Mouse (Mus musculus) cerebellum, adult 8-10 months (tissue): Measurements from ENCODE around the gene Slc25a22.

Source experiments
- DNase-seq: peaks from one replicate; pipeline ENCODE4 v3.0.0; 2022

The Slc25a22 gene

DNA sequence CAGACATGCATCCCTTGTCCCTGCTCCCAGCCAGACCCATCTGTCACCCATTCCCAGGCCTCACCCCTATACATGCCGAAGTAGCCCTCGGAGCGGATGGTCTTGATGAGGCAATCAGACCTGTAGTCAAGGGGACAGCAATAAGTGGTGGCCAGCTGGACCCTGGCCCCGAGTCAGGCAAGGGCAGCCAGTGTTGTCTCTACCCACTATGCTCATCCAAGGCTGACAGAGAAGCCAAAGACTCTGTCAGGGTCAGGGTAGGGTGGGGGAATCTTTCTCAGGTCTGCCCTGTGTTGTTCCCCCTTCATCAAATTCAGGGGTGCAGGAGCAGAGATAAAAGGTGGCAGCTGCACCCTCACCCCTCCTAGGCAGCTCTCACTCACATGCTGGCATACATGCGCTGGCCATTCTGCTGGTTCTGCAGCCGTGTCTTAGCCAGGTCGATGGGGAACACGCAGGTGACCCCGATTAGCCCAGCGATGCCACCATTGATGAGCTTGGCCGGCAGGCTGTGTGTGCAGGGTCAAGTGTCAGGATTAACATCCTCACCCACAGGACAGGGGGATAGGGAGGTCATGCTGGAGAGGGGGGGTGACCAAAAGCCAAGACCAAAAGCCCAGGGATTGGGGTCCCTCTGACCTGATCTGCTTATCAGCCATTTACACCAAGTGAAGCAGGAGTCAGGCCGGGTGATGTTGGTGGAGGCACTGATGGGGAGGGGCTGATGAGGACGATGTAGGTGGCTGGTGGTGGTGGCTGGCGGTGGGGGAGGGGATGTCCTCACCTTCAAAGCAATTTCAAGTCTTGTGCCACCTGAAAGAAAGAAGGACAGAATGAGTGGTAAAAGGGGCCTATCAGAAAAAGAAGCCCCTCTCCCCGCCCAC lies 3.9 kb downstream of the Slc25a22 start:
- DNase-seq: peak; percentile 64

DNA sequence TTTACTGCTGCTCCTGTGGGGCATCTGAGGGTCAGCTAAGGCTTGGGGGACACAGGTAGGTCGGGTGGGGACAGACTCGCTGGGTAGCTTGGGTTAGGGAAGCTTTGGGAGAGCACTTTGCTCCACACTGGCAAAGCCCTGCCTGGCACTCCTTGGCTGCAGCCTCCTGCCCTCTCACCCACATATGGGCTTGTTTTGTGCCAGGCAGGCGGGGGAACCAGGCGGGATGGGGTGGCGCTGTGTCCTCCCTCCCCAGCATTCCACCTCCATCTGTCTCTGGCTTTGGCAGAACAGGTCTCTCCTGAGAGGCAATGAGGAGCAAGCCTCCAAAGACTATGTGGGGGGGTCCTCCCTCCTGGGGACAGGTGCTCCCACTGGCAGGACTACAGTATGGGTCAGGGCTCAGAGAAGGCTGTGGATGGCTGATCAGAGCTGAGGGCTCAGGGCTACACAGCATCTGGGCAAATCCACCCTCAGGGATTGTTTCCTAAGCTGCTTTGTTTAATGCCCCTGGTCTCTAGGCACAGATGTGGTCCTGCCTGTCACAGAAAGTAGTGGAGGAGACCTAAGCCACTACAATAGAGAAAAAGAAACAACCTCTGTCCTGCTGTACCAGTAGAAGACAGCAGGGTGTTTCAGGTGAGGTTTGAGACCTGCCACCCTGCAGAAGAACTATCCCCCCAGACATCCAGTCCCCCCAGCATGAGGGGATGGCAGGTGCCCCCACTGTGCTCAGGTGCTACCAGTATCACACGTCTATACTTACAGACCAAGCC lies 4.8 kb downstream of the Slc25a22 start:
- peak; percentile 93 for DNase-seq

DNA sequence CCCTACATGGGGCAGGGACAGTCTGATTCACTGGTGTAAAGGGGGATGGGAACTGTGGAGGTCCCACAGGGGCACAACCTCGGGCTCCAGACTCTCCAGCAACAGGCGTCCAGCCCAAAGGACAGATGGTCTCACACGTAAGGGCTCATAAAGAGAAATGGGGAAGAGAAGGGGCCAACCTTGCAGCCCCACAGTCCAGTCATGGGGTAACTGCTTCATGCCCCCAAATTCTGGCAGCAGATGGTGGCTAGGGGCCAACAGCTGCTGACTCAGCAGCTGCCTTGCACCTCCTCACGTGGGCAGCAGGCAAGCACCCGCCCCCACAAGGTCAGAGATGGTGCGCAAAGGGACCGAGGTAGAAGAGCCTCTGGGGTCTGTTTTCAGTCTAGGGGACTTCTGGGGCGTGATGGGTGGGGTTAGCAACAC lies 5.5 kb downstream of the Slc25a22 start:
- peak; percentile 67 for DNase-seq

- peak; percentile 50 for DNase-seq
Measured at GRCm38 (mm10) chr7:141431434-141432185, 6.1 kb downstream of the Slc25a22 start.

- DNase-seq: peak; percentile 53
Measured at GRCm38 (mm10) chr7:141430585-141431240, 7.0 kb downstream of the Slc25a22 start.

GRCm38 (mm10) chr7:141429840-141430584 lies 7.7 kb downstream of the Slc25a22 start:
- DNase-seq: peak; percentile 55

DNA sequence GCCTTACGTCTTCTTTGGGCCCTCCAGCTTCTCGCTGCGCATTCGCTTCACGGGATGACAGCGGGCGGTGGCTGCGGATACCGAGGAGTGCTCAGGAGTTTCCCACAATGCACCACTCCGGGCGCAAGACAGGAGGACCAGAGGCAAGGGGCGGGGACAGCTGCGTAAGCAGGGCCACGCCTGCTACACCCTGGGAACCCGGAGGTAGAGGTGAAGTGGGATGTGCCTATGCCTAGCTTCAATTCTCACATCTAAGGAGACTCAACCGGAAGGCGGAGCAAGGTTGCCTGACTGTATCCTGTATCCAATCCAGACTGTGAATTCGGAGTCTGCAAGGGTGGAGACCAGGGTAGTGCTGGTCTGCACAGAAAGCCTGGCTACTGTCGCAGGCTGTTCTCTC lies 8.4 kb downstream of the Slc25a22 start, which contains the start of gene Cend1:
Gene Cend1 (minus strand): TSS at position 182 of the 400 bp plus-strand sequence.
- DNase-seq: peak; percentile 89

DNA sequence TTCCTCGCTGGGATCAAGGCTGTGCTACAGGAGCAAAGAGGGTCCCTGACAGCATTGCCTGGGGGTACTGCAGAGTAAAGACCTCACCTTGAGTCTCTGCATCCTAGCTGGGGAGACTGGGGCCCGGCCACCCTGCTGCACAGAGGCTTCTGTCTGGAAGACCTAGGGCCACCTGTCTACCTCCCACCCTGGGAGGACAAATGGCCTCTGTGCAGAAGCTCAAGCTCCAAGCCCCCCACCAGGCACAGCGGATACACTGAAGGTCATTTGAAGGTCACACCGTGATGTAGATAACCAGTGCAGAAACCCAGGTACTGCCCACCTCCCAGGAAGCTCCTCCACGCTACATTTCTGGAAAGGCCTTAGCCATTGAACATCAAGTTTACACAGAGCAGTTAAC lies 9.0 kb downstream of the Slc25a22 start:
- no peak for DNase-seq

- no peak for DNase-seq
Measured at GRCm38 (mm10) chr7:141426948-141427730, 10.6 kb downstream of the Slc25a22 start.

DNA sequence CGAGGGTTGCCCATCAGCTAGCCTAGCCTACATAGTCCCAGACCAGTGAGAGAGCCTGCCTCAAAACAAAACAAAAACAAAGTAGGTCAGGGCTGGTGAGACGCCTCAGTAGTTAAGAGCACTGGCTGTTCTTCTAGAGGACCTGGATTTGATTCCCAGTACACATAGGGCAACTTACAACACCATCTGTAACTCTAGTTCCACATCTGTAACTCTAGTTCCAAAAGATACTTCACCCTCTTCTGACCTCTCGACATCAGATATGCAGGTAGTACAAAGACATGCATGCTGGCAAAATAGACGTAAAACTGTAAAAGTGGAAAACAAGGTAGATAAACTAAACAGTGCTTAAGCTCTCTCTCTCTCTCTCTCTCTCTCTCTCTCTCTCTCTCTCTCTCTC lies 13.9 kb downstream of the Slc25a22 start:
- DNase-seq: no peak

- no peak for DNase-seq
Measured at GRCm38 (mm10) chr7:141420030-141420702, 17.5 kb downstream of the Slc25a22 start.

DNA sequence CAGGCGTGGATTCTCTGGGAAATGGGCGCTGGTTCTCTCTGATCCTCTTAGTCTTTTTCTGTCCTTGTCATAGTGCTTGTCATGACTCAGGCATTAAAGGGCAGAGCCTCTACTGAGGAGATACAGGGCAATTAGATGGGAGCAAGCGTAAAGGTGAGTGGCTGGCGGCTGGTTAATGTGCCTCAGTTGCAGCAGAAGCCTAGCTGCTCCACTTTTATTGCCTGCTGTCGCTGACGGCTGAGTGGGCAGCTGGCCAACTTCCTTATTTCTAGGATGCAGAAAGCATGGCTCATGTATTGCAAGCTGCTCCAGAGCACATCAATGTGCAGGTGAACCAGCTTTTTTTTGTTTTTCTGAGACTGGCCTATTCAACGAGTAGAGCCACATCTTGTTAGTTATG lies 18.7 kb downstream of the Slc25a22 start:
- DNase-seq: peak; percentile 42

GRCm38 (mm10) chr7:141417731-141418681 lies 19.7 kb downstream of the Slc25a22 start:
- DNase-seq: no peak

DNA sequence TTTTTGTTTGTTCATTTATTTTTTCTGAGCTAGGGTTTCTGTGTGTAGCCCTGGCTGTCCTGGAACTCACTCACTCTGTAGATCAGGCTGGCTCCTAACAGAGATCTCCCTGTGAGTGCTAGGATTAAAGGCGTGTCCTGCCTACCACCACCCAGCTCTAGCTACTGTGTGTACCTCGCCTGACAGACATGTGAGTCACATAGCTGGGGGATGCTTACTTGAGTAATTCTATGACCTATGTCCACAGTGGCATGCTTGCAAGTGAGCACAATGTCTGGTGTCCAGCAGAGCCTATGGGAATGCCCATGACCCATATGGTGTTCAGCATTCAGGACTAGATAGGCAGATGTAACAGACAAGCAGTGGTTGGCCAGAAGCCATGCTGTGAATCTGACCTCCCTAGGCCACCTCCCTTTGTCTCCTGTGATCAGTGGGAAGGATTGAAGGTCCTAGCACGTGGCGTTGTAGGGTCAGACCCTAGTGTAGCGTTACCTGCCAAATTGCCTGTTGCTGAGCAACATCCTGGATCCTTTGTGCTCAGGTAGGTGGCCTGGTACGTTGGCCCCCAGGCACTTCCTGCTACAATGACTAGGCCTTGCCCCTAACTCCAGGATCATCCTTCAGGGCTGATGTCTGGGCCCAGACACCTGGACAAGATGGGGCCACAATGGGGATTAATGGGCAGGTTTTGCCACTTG lies 21.4 kb downstream of the Slc25a22 start:
- no peak for DNase-seq

DNA sequence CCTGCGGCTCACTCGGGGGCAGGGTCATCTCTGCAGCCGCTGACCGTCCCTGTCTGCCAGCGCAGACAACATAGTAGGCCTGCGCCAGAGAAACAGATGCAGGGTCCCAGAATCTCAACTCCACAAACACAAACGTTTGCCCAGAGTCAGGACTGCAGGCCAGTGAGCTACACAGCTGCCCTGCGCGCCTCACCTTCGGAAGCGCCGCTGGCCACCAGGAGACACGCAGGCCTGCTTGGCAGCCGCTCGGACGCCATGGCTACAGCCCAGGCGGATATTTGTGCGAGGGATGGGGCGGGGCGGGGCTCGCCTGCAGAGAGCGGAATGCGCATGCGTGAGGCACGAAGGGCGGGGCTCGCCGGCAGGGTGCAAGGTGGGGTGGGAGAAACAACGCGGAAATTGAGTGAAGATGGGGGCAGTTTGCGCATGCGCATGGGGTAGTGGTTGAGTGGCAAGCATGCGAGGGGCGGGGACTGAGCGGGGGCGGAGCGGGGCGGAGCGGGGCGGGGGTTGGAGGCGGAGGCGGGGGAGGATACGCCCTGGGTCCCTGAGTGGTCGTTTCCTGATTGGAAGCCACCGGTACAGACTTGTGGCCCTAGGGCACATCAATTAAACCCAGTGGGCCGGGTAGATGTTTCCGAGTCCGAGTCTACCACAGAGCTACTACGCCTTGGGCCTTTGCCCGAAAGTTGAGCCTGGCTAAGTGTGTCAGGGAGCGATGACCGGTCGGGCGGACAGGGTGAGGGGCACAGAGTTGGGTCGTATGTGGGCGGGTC lies 23.7 kb downstream of the Slc25a22 start, which contains the start of gene Gatd1:
Gene Gatd1 (minus strand): TSS at position 328 of the 776 bp plus-strand sequence.
- peak; percentile 99 for DNase-seq

- peak; percentile 44 for DNase-seq
Measured at GRCm38 (mm10) chr7:141413331-141413730, 24.4 kb downstream of the Slc25a22 start.

DNA sequence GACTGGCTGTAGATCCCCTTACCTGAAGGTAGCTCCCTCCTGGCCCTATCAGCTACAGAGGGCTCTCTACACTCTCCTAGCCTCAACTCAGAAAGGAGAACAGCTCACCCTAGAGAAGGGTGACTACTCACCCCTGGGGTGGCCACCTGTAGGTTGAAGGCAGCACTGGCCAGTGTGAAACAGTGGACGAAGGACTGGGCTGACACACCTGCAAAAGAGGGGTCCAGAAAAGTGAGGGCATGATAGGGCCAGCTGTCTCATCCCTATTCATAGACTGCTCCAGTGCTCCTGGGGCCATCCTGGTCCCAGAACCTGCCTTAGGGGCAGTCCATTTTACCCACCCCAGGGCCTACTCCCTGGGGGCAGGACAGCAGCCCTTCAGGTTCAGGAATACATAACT lies 26.0 kb downstream of the Slc25a22 start:
- no peak for DNase-seq
